Mouse (Mus musculus) hindlimb bud, embryonic 11.5 days (tissue): ENCODE data around the gene Igfals.

Source experiments
- DNase-seq: peaks from one replicate; pipeline ENCODE4 v3.0.0-alpha.2; 2012; ENCODE audit warnings: low read depth, low spot score; ENCODE audit errors: extremely low spot score

The Igfals gene

DNA sequence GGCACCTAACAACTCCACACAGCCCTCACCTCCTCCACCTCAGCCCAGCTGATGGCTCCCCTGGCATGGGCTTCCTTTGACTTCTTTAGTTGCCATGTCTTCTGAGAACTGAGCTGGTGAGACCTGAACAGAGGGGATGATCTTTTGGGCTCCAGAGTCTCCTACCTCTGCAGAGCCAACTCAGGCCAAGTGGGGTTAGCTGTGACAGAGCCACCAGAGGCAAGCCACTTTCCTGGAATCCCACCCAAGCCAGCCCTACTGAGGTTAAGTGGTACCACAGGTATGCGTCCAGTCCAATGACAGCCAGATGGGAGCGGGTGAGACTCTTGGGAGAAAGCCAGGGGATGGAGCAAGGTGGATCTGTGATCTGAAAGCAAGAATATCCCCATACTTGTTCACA, 27.5 kb downstream of the Igfals start:
- DNase-seq, result no peak

GRCm38 (mm10) chr17:24894061-24894994, 28.5 kb downstream of the Igfals start:
- no peak for DNase-seq

- peak; percentile 54 for DNase-seq
Observed at GRCm38 (mm10) chr17:24894995-24895547, 29.3 kb downstream of the Igfals start, which contains the start of the genes Eme2 and Mrps34. Gene Eme2 (minus strand): TSS chr17:24895087. Gene Mrps34 (plus strand): TSS chr17:24895116.

DNA sequence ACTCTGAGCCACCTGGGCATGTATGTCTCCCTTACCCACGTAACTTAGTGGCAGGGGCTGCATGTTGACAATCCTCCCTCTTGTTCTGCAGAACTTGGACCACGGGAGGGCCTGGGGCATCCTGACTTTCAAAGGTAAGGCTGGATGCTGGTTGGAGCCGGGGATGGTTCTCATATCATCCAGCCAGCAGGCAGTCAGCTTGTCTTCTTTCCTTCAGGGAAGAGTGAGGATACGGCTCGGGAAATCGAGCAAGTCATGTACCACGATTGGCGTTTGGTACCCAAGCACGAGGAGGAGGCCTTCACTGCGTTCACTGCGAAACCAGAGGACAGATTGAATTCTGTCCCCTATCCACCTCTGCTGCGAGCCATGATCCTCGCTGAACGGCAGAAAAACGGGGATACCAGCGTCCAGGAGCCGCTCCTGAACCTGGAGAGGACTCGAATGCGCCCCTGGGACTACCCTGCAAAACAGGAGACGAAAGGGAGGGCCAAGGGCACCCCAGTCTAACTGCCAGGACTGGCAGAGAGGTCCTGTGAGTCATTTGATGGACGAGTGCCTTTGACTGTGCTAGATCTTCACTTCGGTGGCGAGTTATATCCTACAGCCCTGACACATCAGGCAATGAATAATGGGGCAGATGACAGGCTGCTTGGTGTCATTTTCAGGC, 29.9 kb downstream of the Igfals start:
- no peak for DNase-seq

DNA sequence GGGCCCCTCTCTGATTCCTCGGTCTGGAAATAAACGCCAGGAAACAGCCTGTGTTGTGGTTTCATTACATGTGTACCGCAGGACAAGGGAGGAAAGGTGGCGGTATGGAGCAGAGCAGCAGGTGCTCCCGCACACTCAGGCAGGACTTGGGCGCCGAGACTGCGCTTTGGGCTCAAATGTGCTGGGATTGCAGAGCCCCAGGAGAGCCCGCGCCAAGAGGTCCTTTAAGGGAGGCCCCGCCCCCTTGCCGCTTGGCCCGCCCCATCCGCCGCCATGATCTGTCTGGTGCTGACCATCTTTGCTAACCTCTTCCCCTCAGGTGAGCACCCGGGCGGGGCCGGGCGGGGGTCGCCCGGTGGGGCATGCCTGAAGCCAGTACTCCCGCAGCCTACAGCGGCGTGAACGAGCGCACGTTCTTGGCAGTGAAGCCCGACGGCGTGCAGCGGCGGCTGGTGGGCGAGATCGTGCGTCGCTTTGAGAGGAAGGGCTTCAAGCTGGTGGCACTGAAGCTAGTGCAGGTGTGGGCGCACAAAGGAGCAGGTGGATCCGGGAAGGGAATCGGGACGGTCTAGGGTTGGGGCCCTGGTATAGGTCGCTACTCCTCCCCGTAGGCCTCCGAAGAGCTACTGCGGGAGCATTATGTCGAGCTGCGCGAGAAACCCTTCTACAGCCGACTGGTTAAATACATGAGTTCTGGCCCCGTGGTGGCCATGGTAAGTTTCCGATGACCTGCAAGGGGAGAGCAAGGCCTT, 30.6 kb downstream of the Igfals start, which contains the start of gene Nme3:
Gene Nme3, plus strand, starts transcription at position 260 of the 752 bp plus-strand sequence.
- DNase-seq, result no peak

- DNase-seq, result no peak
Observed at GRCm38 (mm10) chr17:24896993-24897269, 31.1 kb downstream of the Igfals start.

DNA sequence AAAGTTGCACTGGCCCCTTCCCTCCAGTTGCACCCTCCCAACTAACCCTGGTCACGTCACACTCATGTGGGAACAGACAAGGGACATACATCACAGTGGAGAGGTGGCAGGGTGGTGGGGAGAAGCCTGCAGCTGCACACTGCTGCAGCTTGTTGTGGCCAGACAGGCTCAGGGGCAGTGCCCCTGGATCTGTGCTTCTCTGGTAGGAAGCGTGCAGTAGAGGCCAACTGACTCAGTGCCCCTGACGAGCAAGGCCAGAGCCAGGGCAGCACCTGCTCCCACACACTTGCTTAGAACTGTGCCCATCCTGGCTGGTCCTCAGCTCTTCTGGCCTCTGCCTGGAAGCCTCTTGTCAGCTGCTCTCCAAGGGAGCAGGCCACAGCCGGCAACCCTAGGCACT, 31.8 kb downstream of the Igfals start:
- DNase-seq, result no peak

- no peak for DNase-seq
Observed at GRCm38 (mm10) chr17:24898041-24898854, 32.5 kb downstream of the Igfals start.

DNA sequence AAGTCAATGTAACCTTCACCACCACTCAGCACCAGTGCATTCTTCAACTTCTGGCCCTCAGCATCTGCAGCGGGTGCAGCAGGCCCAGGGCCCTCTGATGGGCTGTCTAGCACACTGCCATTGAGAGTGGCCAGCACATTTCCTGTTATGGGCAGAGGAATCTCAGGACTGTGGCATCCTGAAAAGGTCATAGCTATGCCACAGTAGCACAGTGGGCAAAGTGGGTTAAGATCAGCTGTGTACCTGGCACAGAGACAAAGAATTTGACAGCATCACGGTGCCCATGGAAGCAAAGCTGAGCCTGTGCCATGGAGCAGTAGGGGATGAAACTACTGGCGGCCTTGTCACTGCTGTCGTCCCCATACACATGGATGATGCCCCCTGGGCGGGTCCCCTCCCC, 33.4 kb downstream of the Igfals start:
- DNase-seq, result no peak

GRCm38 (mm10) chr17:24900014-24900413, 34.2 kb downstream of the Igfals start:
- DNase-seq, result no peak

DNA sequence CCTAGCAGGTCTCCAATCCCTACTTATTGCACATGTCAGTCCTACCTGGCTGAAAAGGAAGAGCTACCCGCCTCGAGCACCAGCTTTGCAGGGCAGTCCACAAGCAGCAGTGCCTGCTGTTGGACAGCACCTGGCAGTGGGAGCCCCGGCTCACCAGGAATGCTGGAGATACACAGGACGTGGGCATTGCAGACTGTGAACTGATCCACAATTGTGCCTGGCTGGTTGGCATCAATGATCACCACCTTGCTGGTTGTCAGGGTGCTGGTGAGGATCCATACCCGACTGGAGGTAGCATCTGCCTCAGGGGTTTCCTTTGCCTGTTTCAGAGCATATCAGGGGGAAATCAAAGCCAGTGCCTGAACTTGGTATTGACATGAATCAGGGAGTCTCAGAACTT, 36.3 kb downstream of the Igfals start:
- no peak for DNase-seq

DNA sequence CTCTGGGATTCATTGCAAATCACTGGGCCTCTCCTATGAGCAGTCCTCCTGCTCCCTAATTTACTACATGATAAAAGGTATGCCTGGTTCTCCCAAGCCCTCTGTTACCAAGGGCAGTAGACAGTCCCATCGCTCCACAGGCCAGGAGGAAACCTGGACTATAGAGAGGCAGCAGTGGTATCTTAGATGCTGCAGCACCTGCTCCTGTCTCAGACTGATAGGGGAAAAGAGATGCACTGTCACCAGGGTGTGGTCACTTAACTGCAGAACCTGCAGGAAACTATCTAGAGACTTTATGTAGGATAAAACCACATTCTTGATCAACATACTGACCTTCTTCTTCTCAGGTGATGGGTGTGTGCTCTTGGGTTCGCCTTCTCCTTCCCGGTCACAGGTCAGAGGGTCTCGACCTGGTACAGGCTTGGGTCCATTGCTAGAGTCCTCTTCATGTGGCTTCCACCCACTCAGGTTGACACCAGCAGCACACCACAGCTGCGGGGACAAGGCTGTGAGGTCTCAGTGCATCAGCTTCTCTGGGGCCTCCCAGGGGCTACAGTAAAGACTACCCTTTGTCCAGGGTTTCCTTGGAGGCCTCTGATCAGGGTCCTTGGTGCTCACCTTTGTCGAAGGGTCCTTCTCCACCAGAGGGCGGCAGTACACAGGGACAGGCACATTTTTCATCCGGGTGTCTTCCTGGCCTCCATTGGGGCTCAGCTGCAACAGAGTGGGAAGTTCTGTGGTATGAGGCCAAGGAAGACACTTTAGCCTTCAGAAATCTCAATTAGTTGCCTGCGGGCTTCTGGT, 37.1 kb downstream of the Igfals start:
- no peak for DNase-seq

DNA sequence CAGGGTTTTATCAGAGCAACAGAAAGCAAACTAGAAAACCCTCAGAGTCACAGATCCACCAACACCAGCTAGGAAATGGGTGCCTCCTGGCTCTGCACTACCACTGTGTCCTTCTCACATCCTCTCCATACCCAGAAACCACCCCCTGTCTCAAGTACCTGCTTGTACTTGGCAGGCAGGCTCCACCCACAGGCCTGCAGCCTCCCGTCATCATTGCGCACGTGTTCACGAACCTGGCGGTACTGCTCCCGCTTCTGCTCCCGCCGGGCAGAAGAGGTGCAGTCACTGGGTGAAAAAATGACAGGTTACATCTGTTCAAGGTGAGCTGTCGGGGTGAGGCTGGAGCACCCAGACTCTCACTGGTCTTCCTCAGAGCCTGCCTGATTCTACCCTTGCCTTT, 38.0 kb downstream of the Igfals start:
- DNase-seq, result no peak

DNA sequence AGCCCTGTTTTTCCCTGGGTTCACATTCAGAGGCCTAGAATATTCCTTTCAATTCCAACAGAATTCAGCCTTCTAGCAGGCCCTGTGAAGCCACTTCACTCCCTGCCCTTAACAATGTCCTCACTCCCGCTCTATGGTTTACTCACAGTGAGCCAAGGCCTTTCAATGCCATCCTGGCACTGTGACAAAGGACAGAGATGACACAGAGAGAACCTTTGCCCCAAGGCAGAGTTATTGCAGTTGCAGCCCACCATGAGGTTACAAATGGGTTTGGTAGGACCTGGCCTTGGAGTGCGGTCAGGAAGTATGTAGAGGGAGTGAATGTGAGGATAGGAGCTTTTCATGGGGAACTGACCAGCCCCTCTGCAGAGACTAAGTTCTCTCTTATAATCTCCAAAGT, 41.8 kb downstream of the Igfals start:
- no peak for DNase-seq

DNA sequence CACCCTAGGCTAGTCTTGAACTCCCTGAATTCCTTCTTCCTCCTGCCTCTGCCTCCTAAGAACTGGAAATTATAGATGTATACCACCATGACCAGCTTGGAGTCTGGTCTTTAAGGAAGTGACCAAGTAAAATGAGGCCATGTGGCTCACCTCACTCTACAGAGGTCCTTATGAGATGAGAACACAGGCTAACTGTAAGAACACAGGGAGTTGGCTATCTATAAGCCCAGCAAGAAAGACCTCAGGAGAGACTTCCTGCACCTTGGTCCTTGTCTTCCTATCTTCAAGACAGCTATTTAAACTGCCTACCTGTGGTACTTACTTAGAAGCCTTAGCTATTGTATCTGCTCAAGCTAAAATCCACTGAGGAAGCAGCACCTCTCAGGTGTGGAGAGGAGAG, 48.2 kb downstream of the Igfals start:
- no peak for DNase-seq

- DNase-seq, result no peak
Observed at GRCm38 (mm10) chr17:24923246-24923645, 57.4 kb downstream of the Igfals start.

DNA sequence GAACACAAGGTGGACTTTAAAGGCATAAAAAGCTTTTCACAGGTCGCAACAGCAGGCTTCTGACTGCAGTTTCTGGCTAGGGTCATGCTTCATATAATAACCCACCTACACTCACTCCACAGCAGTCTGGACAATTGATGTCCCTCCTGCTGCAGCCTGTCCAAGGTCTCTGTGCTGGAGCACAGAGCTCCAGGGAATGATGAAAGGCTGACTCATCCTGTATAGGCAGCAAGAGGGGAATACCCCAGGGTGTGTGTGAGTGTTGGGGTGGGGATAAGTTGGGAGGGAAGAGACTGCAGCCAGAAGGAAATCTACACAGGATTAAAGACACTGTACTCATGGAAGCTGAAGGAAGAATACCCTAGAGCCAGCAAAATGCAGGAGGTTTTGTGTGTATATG, 63.7 kb downstream of the Igfals start:
- DNase-seq, result no peak
